Mouse (Mus musculus) heart, embryonic 14.5 days (tissue): ENCODE results near the gene Bid. TPM values are rescaled to one million over a fixed set of nuclear protein-coding genes. Genes with fewer than 3 reads are reported as not detected.
A peak's percentile ranks its signal among the peaks of the same experiment; 100 is the strongest.
"Not testable (repeated sequence)": the region's sequence is repeated elsewhere in the genome, so short reads cannot be mapped to it uniquely, and the experiment has no call there.

ENCODE experiments used
- ATAC-seq: fragments of 200-750 bp; cut with Nextera tagmentation; 2 replicates; pipeline ENCODE4 v1.8.0; 2017; ENCODE audit warnings: low read depth, moderate TSS enrichment; ENCODE audit not compliant: insufficient number of reproducible peaks, insufficient read depth, low FRiP score
- H3K27ac ChIP-seq, 2 experiments: fragments of 200-500 bp in 1 of 2; fragments of 300-500 bp in 1 of 2; sonication (generic) in 1 of 2; replicated peaks in 1 of 2; 2 replicates each; pipeline ENCODE4 v1.5.1; 2012 to 2014; ENCODE audit warnings: low read depth in 2 of 2, low read length in 2 of 2, control low read depth in 1 of 2, mild to moderate bottlenecking in 1 of 2, mixed read lengths in 1 of 2; ENCODE audit not compliant: control insufficient read depth in 1 of 2, insufficient read depth in 1 of 2
- H3K27me3 ChIP-seq: fragments of 300-500 bp; sonication (generic); 2 replicates; pipeline ENCODE4 v1.6.1; 2014; ENCODE audit warnings: mild to moderate bottlenecking, low read length, control low read depth; ENCODE audit not compliant: control insufficient read depth, insufficient read depth
- H3K36me3 ChIP-seq: fragments of 300-500 bp; sonication (generic); 2 replicates; pipeline ENCODE4 v1.6.1; 2014; ENCODE audit warnings: mild to moderate bottlenecking, control low read depth, low read length, mixed read lengths; ENCODE audit not compliant: control insufficient read depth, insufficient read depth
- H3K4me1 ChIP-seq, 2 experiments: fragments of 200-500 bp in 1 of 2; fragments of 300-500 bp in 1 of 2; sonication (generic) in 1 of 2; 2 replicates each; pipeline ENCODE4 v1.6.1; 2012 to 2014; ENCODE audit warnings: low read length in 2 of 2, control low read depth in 1 of 2, mixed read lengths in 1 of 2; ENCODE audit not compliant: control insufficient read depth in 2 of 2, insufficient read depth in 2 of 2
- H3K4me2 ChIP-seq: fragments of 300-500 bp; sonication (generic); 2 replicates; pipeline ENCODE4 v1.6.1; 2014; ENCODE audit warnings: mild to moderate bottlenecking, low read length
- H3K4me3 ChIP-seq, 2 experiments: fragments of 200-500 bp in 1 of 2; fragments of 300-500 bp in 1 of 2; sonication (generic) in 1 of 2; 2 replicates each; pipeline ENCODE4 v1.5.1; 2012 to 2014; ENCODE audit warnings: low read length in 2 of 2, mild to moderate bottlenecking in 2 of 2, control low read depth in 1 of 2, low read depth in 1 of 2, moderate library complexity in 1 of 2; ENCODE audit not compliant: control insufficient read depth in 1 of 2, insufficient read depth in 1 of 2
- H3K9ac ChIP-seq: fragments of 300-500 bp; sonication (generic); 2 replicates; pipeline ENCODE4 v1.6.1; 2014; ENCODE audit warnings: mild to moderate bottlenecking, low read length
- H3K9me3 ChIP-seq: fragments of 300-500 bp; sonication (generic); 2 replicates; pipeline ENCODE4 v1.6.1; 2016; ENCODE audit warnings: low read length, control low read depth; ENCODE audit not compliant: control insufficient read depth
- WGBS: fragments of 180-500 bp; shearing (Covaris S2); extraction: QIAGEN DNeasy Blood & Tissue Kit; methylation state at CpG from one replicate; pipeline ENCODE4 v1.1.7; 2014; 5-methylcytosine and 5-hydroxymethylcytosine counted together
- polyA plus RNA-seq: library from polyadenylated mRNA; unstranded; fragments of >200 nt; fragmentation: Nextera tagmentation; extraction: Ambion mirVana; gene quantifications from 2 replicates; pipeline ENCODE4 v1.2.1, GENCODE M21; 2014

Gene Bid
- polyA plus RNA-seq, 1 experiment from 2014 or later, result 8.0 TPM

GRCm38 (mm10) chr6:120917975-120918374 lies 1.3 kb upstream of the Bid start:
- Histone ChIP-seq H3K27me3 (peaks cover 5% of the 10 kb centered on the region; the same call in 1 of the 2 replicates), H3K4me1 (peaks cover 5% of the 10 kb centered on the region in 2 experiments), H3K27ac (no peak overlapping the region), H3K9me3 (peaks cover 4% of the 10 kb centered on the region; the same call in 1 of the 2 replicates), H3K9ac (no peak overlapping the region), H3K4me3 (no peak overlapping the region), H3K36me3 (no peaks in the 10 kb centered on the region), H3K4me2 (no peak overlapping the region)
- 63% methylated on average over 3 of the region's 3 CpGs for WGBS
- no peak for ATAC-seq

- not testable (repeated sequence) for H3K9me3 ChIP-seq, H3K27me3 ChIP-seq, H3K36me3 ChIP-seq, H3K4me1 ChIP-seq, H3K27ac ChIP-seq, ATAC-seq
- H3K9ac ChIP-seq, result peak overlapping the region; percentile 72
- H3K4me2 ChIP-seq, result peak overlapping the region; percentile 98
- WGBS, result 28% methylated on average over 9 of the region's 14 CpGs
- H3K4me3 ChIP-seq, result peak overlapping the region; percentile 48 to 50
Measured at GRCm38 (mm10) chr6:120916972-120917881, 574 bp upstream of the Bid start.

- H3K36me3 ChIP-seq, result no peaks in the 10 kb centered on the region
- H3K9me3 ChIP-seq, result no peaks in the 10 kb centered on the region
- H3K27me3 ChIP-seq, result peaks cover 5% of the 10 kb centered on the region; the same call in 1 of the 2 replicates
- no peak overlapping the region for H3K4me3 ChIP-seq
- WGBS, result 39% methylated on average over 2 of the region's 2 CpGs
- peak overlapping the region; percentile 98 for H3K4me2 ChIP-seq
- no peak for ATAC-seq
- no peak overlapping the region for H3K27ac ChIP-seq
- H3K4me1 ChIP-seq, result peaks cover 10 to 17% of the 10 kb centered on the region in 2 experiments
- H3K9ac ChIP-seq, result no peak overlapping the region
Measured at GRCm38 (mm10) chr6:120915649-120915975, 1.0 kb downstream of the Bid start.

- Histone ChIP-seq H3K27ac (no peak overlapping the region), H3K4me2 (0 out of 2 replicates have a peak overlapping the region, but pooled peaks have one; percentile 9), H3K27me3 (peaks cover 5% of the 10 kb centered on the region; the same call in 1 of the 2 replicates), H3K4me1 (peaks cover 10 to 17% of the 10 kb centered on the region in 2 experiments), H3K9ac (no peak overlapping the region), H3K36me3 (no peaks in the 10 kb centered on the region), H3K4me3 (no peak overlapping the region), H3K9me3 (no peaks in the 10 kb centered on the region)
- no peak for ATAC-seq
- WGBS, result 38% methylated on average over 9 of the region's 9 CpGs
Measured at GRCm38 (mm10) chr6:120914911-120915648, 1.6 kb downstream of the Bid start.

- Histone ChIP-seq H3K9me3 (no peaks in the 10 kb centered on the region), H3K9ac (no peak overlapping the region), H3K4me3 (no peak overlapping the region), H3K4me2 (no peak overlapping the region), H3K27me3 (peaks cover 5% of the 10 kb centered on the region; the same call in 1 of the 2 replicates), H3K36me3 (no peaks in the 10 kb centered on the region), H3K27ac (no peak overlapping the region), H3K4me1 (peaks cover 10 to 17% of the 10 kb centered on the region in 2 experiments)
- WGBS, result 69% methylated on average over 4 of the region's 4 CpGs
- no peak for ATAC-seq
Measured at GRCm38 (mm10) chr6:120914533-120914910, 2.1 kb downstream of the Bid start.

- ATAC-seq, result no peak
Measured at GRCm38 (mm10) chr6:120913783-120914182, 2.9 kb downstream of the Bid start.

GRCm38 (mm10) chr6:120912931-120913330 lies 3.7 kb downstream of the Bid start:
- WGBS, result 12% methylated on average over 2 of the region's 2 CpGs
- peaks cover 5% of the 10 kb centered on the region; the same call in 1 of the 2 replicates for H3K27me3 ChIP-seq
- H3K4me3 ChIP-seq, result no peak overlapping the region
- ATAC-seq, result no peak
- H3K9me3 ChIP-seq, result no peaks in the 10 kb centered on the region
- H3K9ac ChIP-seq, result no peak overlapping the region
- no peaks in the 10 kb centered on the region for H3K36me3 ChIP-seq
- H3K27ac ChIP-seq, result no peak overlapping the region
- peaks cover 10 to 17% of the 10 kb centered on the region in 2 experiments for H3K4me1 ChIP-seq
- no peak overlapping the region for H3K4me2 ChIP-seq

More at GRCm38 (mm10) chr6:120913783-120914182, 2.9 kb downstream of the Bid start:
- Histone ChIP-seq H3K9ac (no peak overlapping the region), H3K4me2 (no peak overlapping the region), H3K9me3 (no peaks in the 10 kb centered on the region), H3K4me1 (peaks cover 10 to 17% of the 10 kb centered on the region in 2 experiments), H3K27ac (no peak overlapping the region), H3K27me3 (peaks cover 5% of the 10 kb centered on the region; the same call in 1 of the 2 replicates), H3K36me3 (no peaks in the 10 kb centered on the region), H3K4me3 (no peak overlapping the region)
- WGBS, result 85% methylated on average over 8 of the region's 8 CpGs
